Mouse (Mus musculus) spleen, postnatal 10 days (tissue): ENCODE measurements around the gene Vmn1r135.
"Not testable (repeated sequence)": the region's sequence is repeated elsewhere in the genome, so short reads cannot be mapped to it uniquely, and the experiment has no call there.

Experiments
- DNase-seq, 2 experiments: peaks; one replicate each; pipeline ENCODE4 v3.0.0; 2021 to 2022; ENCODE audit warnings: low spot score in 2 of 2

The Vmn1r135 gene

DNA sequence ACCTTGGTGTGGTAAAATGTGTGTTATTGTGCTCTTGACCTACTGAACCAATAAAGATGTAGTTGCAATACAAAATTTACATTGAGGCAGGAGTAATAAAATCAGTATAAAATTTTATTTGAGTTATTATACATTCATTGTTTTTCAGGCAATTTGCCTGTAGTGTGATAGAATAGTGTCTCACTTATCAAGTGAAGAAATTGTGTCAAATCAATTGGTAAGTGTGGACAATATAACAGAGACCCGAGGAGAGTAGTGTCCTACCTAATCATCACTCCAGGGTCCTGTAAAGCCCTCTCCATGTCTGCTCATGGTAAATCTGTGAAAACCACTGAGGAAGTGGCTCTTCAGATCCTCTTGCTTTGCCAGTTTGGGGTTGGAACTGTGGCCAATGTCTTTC, at the start of gene Vmn1r135:
TSS of gene Vmn1r135 (plus strand) at position 301 of the 400 bp plus-strand sequence.
- DNase-seq = not testable (repeated sequence)

DNA sequence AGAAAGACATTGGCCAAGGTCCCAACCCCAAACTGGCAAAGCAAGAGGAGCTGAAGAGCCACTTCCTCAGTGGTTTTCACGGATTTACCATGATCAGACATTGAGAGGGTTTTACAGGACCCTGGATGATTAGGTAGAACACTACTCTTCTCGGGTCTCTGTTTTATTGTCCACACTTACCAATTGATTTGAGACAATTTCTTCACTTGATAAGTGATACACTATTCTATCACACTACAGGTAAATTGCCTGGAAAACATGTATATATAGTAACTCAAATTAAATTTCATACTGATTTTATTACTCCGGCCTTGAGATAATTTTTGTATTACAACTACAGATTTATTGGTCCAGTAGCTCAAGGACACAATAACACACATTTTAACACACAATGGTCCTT, 35.5 kb upstream of the Vmn1r135 start, which contains the start of gene Gm4177:
TSS of gene Gm4177 (minus strand) at position 101 of the 400 bp plus-strand sequence.
- not testable (repeated sequence) for DNase-seq

DNA sequence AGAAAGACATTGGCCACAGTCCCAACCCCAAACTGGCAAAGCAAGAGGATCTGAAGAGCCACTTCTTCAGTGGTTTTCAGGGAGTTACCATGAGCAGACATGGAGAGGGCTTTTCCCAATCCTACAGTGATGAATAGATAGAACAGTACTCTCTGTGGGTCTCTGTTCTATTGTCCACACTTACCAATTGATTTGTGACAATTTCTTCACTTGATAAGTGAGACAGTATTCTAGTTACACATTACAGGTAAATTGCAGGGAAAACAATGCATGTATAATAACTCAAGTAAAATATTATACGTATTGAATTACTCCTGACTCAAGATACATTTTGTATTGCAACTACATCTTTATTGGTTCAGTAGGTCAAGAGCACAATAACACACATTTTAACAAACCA, 12.0 kb downstream of the Vmn1r135 start, which contains the start of gene Gm5725:
TSS of gene Gm5725 (minus strand) at position 101 of the 400 bp plus-strand sequence.
- DNase-seq = not testable (repeated sequence)
